Mouse (Mus musculus) WW6 (cell line): Measurements from ENCODE around the gene Acsl3.

Experiments
- DNase-seq: peaks from one replicate; pipeline ENCODE4 v3.0.0-alpha.2; 2013; ENCODE audit warnings: low read depth, low spot score

The Acsl3 gene

GRCm38 (mm10) chr1:78657671-78658440, at the start of gene Acsl3, which contains the start of gene Utp14b:
Gene Acsl3 (plus strand): TSS chr1:78657825.
Gene Utp14b (plus strand): TSS chr1:78658038.
- DNase-seq: peak; percentile 94

GRCm38 (mm10) chr1:78609134-78609907, 48.3 kb upstream of the Acsl3 start:
- DNase-seq: no peak

GRCm38 (mm10) chr1:78611039-78611438, 46.6 kb upstream of the Acsl3 start:
- no peak for DNase-seq

- DNase-seq: no peak
Measured at GRCm38 (mm10) chr1:78612959-78613358, 44.7 kb upstream of the Acsl3 start.

- no peak for DNase-seq
Measured at GRCm38 (mm10) chr1:78624352-78624751, 33.3 kb upstream of the Acsl3 start.

- DNase-seq: no peak
Measured at GRCm38 (mm10) chr1:78634486-78634885, 23.1 kb upstream of the Acsl3 start.

GRCm38 (mm10) chr1:78640871-78641270, 16.8 kb upstream of the Acsl3 start:
- DNase-seq: no peak

- DNase-seq: no peak
Measured at GRCm38 (mm10) chr1:78641791-78642190, 15.8 kb upstream of the Acsl3 start.

- no peak for DNase-seq
Measured at GRCm38 (mm10) chr1:78642197-78642596, 15.4 kb upstream of the Acsl3 start.

- DNase-seq: no peak
Measured at GRCm38 (mm10) chr1:78647317-78647885, 10.2 kb upstream of the Acsl3 start.

GRCm38 (mm10) chr1:78649269-78650061, 8.2 kb upstream of the Acsl3 start:
- no peak for DNase-seq

- no peak for DNase-seq
Measured at GRCm38 (mm10) chr1:78656472-78656871, 1.2 kb upstream of the Acsl3 start.

- DNase-seq: no peak
Measured at GRCm38 (mm10) chr1:78657021-78657629, 500 bp upstream of the Acsl3 start.

GRCm38 (mm10) chr1:78658441-78659269, 1.0 kb downstream of the Acsl3 start:
- DNase-seq: no peak

- no peak for DNase-seq
Measured at GRCm38 (mm10) chr1:78659270-78659823, 1.7 kb downstream of the Acsl3 start.

GRCm38 (mm10) chr1:78664326-78664725, 6.7 kb downstream of the Acsl3 start:
- no peak for DNase-seq

- DNase-seq: no peak
Measured at GRCm38 (mm10) chr1:78665954-78666499, 8.4 kb downstream of the Acsl3 start.

GRCm38 (mm10) chr1:78666585-78666984, 9.0 kb downstream of the Acsl3 start:
- no peak for DNase-seq

GRCm38 (mm10) chr1:78682291-78682690, 24.7 kb downstream of the Acsl3 start:
- no peak for DNase-seq

- no peak for DNase-seq
Measured at GRCm38 (mm10) chr1:78684128-78684527, 26.5 kb downstream of the Acsl3 start.
